Mouse (Mus musculus): ENCODE data around the gene Fam243. TPM values are rescaled to one million over a fixed set of nuclear protein-coding genes. Genes with fewer than 3 reads are reported as not detected.

Fam243 gene
- total RNA-seq, 2 experiments from 2014 or later = 0.25 TPM; not detected in 1

DNA sequence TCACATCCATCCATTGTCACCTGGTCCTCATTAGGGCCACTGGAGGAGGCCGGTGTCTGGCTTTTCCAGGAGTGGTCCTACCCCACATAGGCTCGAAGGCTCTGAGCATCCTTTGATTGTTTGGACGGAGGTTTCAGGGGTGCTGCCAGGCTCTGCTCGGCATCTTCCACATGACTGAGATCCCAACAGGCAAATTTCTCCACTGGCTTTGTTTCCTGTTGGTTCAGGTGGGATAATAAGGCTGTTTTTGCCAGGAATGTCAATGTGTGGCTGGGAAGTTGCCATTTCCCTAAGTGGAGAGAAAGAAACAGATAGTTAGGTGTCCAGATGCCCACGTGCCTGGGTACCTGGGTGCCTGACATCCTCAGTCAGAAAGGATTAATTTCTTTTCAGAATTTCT is 46.7 kb downstream of the Fam243 start:
- DNase-seq (ENCODE audit: low spot score in 2 of 2) = no peak

Other genes with a start within 250 kb of the Fam243 start
- gene Kcne2, start 29.1 kb downstream of the Fam243 start, total RNA-seq (2021) = not detected
- 10 to 100 TPM; 49.0 to 51.8 TPM for gene Smim11, start 20.2 kb downstream of the Fam243 start, total RNA-seq (2021)
- under 1 TPM in 1 of 2 experiments, not detected in 1; 0.34 TPM for gene Kcne1, start 38.0 kb upstream of the Fam243 start, total RNA-seq (2021)
- gene Rcan1, start 149.4 kb upstream of the Fam243 start, total RNA-seq (2021) = 10 to 100 TPM; 19.1 to 19.2 TPM
- 1 to 10 TPM in 1 of 2 experiments, under 1 TPM in 1; 0.17 to 1.7 TPM for gene Clic6, start 164.3 kb upstream of the Fam243 start, total RNA-seq (2021)

Measured in adrenal gland, postnatal 4 days (tissue).